ENCODE assay signal across 41 mouse cellular contexts in the genomic region with DNA sequence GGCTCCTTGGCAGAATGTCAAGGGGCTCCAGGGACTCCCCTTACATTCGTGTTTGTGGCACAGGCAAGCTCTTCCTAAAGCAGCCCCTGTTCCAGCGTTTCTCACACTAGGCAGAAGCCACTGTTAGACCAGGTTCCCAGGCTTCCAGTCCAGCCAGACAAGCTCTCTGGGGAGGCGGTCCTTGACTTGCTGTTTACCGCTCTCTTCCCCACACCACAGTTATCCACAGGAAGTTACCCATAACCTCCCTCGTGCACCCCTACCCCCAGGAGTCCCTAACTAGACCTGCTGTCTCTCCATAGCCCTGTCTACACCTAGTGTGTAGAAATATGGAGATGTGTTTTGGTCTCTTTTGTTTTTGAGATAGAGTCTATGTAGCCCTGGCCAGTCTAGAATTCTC. TPM values are rescaled to one million over a fixed set of nuclear protein-coding genes. Genes with fewer than 3 reads are reported as not detected.
DNase-seq lines count a peak whose midpoint lies in the region; ATAC-seq and TF ChIP-seq lines count a peak whose summit lies in the region.
"Had no signal": no experiment of that assay in that cellular context is flagged by ENCODE, and none has a peak within 500 bp of the region (broad histone marks: within the 10 kb centered on the region; RNA-seq: fewer than 3 reads in every experiment).

No protein-coding gene starts in this region.

- 75% methylated on average over 5 of the region's 5 CpGs for WGBS in heart, embryonic 12.5 days
- WGBS in midbrain, postnatal 0 days, result 83% methylated on average over 5 of the region's 5 CpGs

- H3K36me3 ChIP-seq in heart, embryonic 12.5 days, result peaks cover 81% of the 10 kb centered on the region
- peaks cover 66% of the 10 kb centered on the region for H3K36me3 ChIP-seq in midbrain, postnatal 0 days (ENCODE audit: insufficient read depth, low read length)

- no peaks in the 10 kb centered on the region for H3K9me3 ChIP-seq in heart, embryonic 12.5 days (replicated peaks)
- no peaks in the 10 kb centered on the region for H3K9me3 ChIP-seq in midbrain, postnatal 0 days (ENCODE audit: low read length)
- H3K9me3 ChIP-seq: heart, embryonic 15.5 days; kidney, embryonic 15.5 days; limb, embryonic 13.5 days; lung, embryonic 15.5 days; midbrain, embryonic 12.5 days; neural tube, embryonic 15.5 days had no signal

- peak; percentile 33 for DNase-seq in heart, adult 8-10 months (ENCODE audit: low spot score)
- peak; percentile 38 for DNase-seq in thymus, postnatal 14 days
- DNase-seq in thymus, postnatal 4 days, result no peak
- DNase-seq in thymus, postnatal 25 days, result peak; percentile 30
- no peak for DNase-seq in midbrain, postnatal 0 days (ENCODE audit: low spot score)
- no peak for DNase-seq in left cerebral cortex, adult 18-20 months (ENCODE audit: low spot score in 2 of 2)
- DNase-seq: adrenal gland, postnatal 25 days; B cell, adult 2 months; cerebellum, adult 18-20 months; cerebellum, postnatal 10 days; forebrain, postnatal 0 days; gastrocnemius, postnatal 10 days; kidney, adult 18-20 months; kidney, postnatal 36 days; retina, postnatal 1 day had no signal

- ATAC-seq in heart, embryonic 12.5 days (ENCODE audit: insufficient number of reproducible peaks, low FRiP score), result no peak
- peak; percentile 32 for ATAC-seq in activated CD4-positive, CD25-positive, alpha-beta regulatory T cell, adult 4 months
- no peak for ATAC-seq in midbrain, postnatal 0 days (ENCODE audit: low FRiP score)
- ATAC-seq: forebrain, postnatal 0 days; Patski had no signal

- no peaks in the 10 kb centered on the region for H3K27me3 ChIP-seq in heart, embryonic 12.5 days (replicated peaks)
- no peaks in the 10 kb centered on the region for H3K27me3 ChIP-seq in midbrain, postnatal 0 days (ENCODE audit: insufficient read depth, low read length)
- H3K27me3 ChIP-seq: heart, embryonic 15.5 days; kidney, embryonic 15.5 days; limb, embryonic 13.5 days; lung, embryonic 15.5 days; midbrain, embryonic 12.5 days; neural tube, embryonic 15.5 days; Patski had no signal

- H3K4me3 ChIP-seq in heart, embryonic 12.5 days, result no peak overlapping the region
- H3K4me3 ChIP-seq in midbrain, postnatal 0 days (ENCODE audit: low read depth, low read length), result no peak overlapping the region
- H3K4me3 ChIP-seq: erythroblast, embryonic 14.5 days; heart, embryonic 15.5 days; kidney, embryonic 15.5 days; layer of hippocampus, adult 2 months; limb, embryonic 13.5 days; lung, embryonic 15.5 days; midbrain, embryonic 12.5 days; neural tube, embryonic 15.5 days had no signal

- H3K4me2 ChIP-seq in heart, embryonic 12.5 days, result no peak overlapping the region
- no peak overlapping the region for H3K4me2 ChIP-seq in midbrain, postnatal 0 days (ENCODE audit: low read depth, low read length, poor library complexity, severe bottlenecking)
- H3K4me2 ChIP-seq: heart, embryonic 15.5 days; hindbrain, embryonic 14.5 days; kidney, embryonic 15.5 days; limb, embryonic 13.5 days; liver, embryonic 11.5 days; lung, embryonic 15.5 days; midbrain, embryonic 12.5 days; neural tube, embryonic 15.5 days had no signal

- no peak for TF ChIP-seq CTCF in midbrain, postnatal 0 days (IDR thresholded peaks at IDR 0.05)

- no peak overlapping the region for H3K27ac ChIP-seq in heart, embryonic 12.5 days (ENCODE audit: poor library complexity, severe bottlenecking)
- no peak overlapping the region for H3K27ac ChIP-seq in midbrain, postnatal 0 days (ENCODE audit: low read depth, low read length)
- H3K27ac ChIP-seq: heart, embryonic 15.5 days; hindbrain, embryonic 14.5 days; limb, embryonic 13.5 days; lung, embryonic 15.5 days; midbrain, embryonic 12.5 days; neural tube, embryonic 15.5 days had no signal

- H3K4me1 ChIP-seq in heart, embryonic 12.5 days (replicated peaks), result peaks cover 38% of the 10 kb centered on the region
- H3K4me1 ChIP-seq in midbrain, postnatal 0 days (ENCODE audit: insufficient read depth, low read length), result no peaks in the 10 kb centered on the region
- H3K4me1 ChIP-seq: lung, embryonic 15.5 days; midbrain, embryonic 12.5 days had no signal

- no peak overlapping the region for H3K9ac ChIP-seq in heart, embryonic 12.5 days
- no peak overlapping the region for H3K9ac ChIP-seq in midbrain, postnatal 0 days (replicated peaks; ENCODE audit: low read length, poor library complexity, severe bottlenecking)
- H3K9ac ChIP-seq: forebrain, postnatal 0 days; heart, embryonic 15.5 days; hindbrain, embryonic 14.5 days; kidney, embryonic 15.5 days; limb, embryonic 13.5 days; lung, embryonic 15.5 days; midbrain, embryonic 12.5 days; neural tube, embryonic 15.5 days had no signal

RNA-seq across cellular contexts. Expression of a gene that starts 12.2 kb away (rescaled TPM):
- 100 to 1,000 TPM in 3 of 4 experiments, 10 to 100 TPM in 1; 97.7 to 135 (median 112) TPM for total RNA-seq in heart, adult 8-10 months (2022)
- polyA plus RNA-seq in heart, embryonic 12.5 days (2016; fragmentation: Nextera tagmentation; extraction: Ambion mirVana), result 5.7 and 6.5 TPM in 2 replicates
- polyA plus RNA-seq in activated CD4-positive, CD25-positive, alpha-beta regulatory T cell, adult 4 months (2017; shearing (Covaris generic)), result 1 to 10 TPM; 3.9 to 4.8 TPM
- total RNA-seq in midbrain, postnatal 0 days (2014; rRNA removed), result 7.2 and 9.0 TPM in 2 replicates
- polyA plus RNA-seq in midbrain, postnatal 0 days (2015; fragmentation: Nextera tagmentation; extraction: Ambion mirVana), result 3.9 and 4.4 TPM in 2 replicates
- total RNA-seq in left cerebral cortex, adult 18-20 months (2021), result 10 to 100 TPM; 17.7 to 19.6 TPM

RNA-seq across cellular contexts. Expression of a gene that starts 13.4 kb away (rescaled TPM):
- 1 to 10 TPM; 1.8 to 6.1 (median 3.6) TPM for total RNA-seq in heart, adult 8-10 months (2022)
- 0.33 and 0.40 TPM in 2 replicates for polyA plus RNA-seq in heart, embryonic 12.5 days (2016; fragmentation: Nextera tagmentation; extraction: Ambion mirVana)
- not detected for polyA plus RNA-seq in activated CD4-positive, CD25-positive, alpha-beta regulatory T cell, adult 4 months (2017; shearing (Covaris generic))
- total RNA-seq in midbrain, postnatal 0 days (2014; rRNA removed), result 3.4 and 6.0 TPM in 2 replicates
- polyA plus RNA-seq in midbrain, postnatal 0 days (2015; fragmentation: Nextera tagmentation; extraction: Ambion mirVana), result 0.09 and 0.11 TPM in 2 replicates
- 10 to 100 TPM in 1 of 2 experiments, 1 to 10 TPM in 1; 9.5 to 10.3 TPM for total RNA-seq in left cerebral cortex, adult 18-20 months (2021)
- total RNA-seq: common myeloid progenitor, adult 5-6 weeks; granulocyte monocyte progenitor cell, adult 5-6 weeks; megakaryocyte progenitor cell, adult 5-6 weeks; MEL; monocyte, adult 5-6 weeks had no signal
- polyA plus RNA-seq: erythroblast, embryonic 14.5 days had no signal

RNA-seq across cellular contexts. Expression of a gene that starts 16.3 kb away (rescaled TPM):
- 10 to 100 TPM; 50.2 to 66.4 (median 61.0) TPM for total RNA-seq in heart, adult 8-10 months (2022)
- 35.4 and 37.7 TPM in 2 replicates for polyA plus RNA-seq in heart, embryonic 12.5 days (2016; fragmentation: Nextera tagmentation; extraction: Ambion mirVana)
- 10 to 100 TPM; 34.4 to 38.4 TPM for polyA plus RNA-seq in activated CD4-positive, CD25-positive, alpha-beta regulatory T cell, adult 4 months (2017; shearing (Covaris generic))
- 52.5 and 65.4 TPM in 2 replicates for total RNA-seq in midbrain, postnatal 0 days (2014; rRNA removed)
- 55.3 and 56.0 TPM in 2 replicates for polyA plus RNA-seq in midbrain, postnatal 0 days (2015; fragmentation: Nextera tagmentation; extraction: Ambion mirVana)
- 10 to 100 TPM; 58.2 to 62.6 TPM for total RNA-seq in left cerebral cortex, adult 18-20 months (2021)

RNA-seq across cellular contexts. Expression of a gene that starts 27.0 kb away (rescaled TPM):
- total RNA-seq in heart, adult 8-10 months (2022), result 1 to 10 TPM in 2 of 4 experiments, not detected in 2; 1.3 to 3.7 TPM
- polyA plus RNA-seq in heart, embryonic 12.5 days (2016; fragmentation: Nextera tagmentation; extraction: Ambion mirVana), result not detected in 2 replicates
- polyA plus RNA-seq in activated CD4-positive, CD25-positive, alpha-beta regulatory T cell, adult 4 months (2017; shearing (Covaris generic)), result not detected
- total RNA-seq in midbrain, postnatal 0 days (2014; rRNA removed), result not detected in 2 replicates
- polyA plus RNA-seq in midbrain, postnatal 0 days (2015; fragmentation: Nextera tagmentation; extraction: Ambion mirVana), result not detected in 2 replicates
- not detected for total RNA-seq in left cerebral cortex, adult 18-20 months (2021)
- total RNA-seq: adrenal gland, adult 18-20 months; adrenal gland, postnatal 25 days; common myeloid progenitor, adult 5-6 weeks; gastrocnemius, postnatal 10 days; layer of hippocampus, adult 2 months; layer of hippocampus, postnatal 14 days; left cerebral cortex, adult 8-10 months; left cerebral cortex, postnatal 36 days; megakaryocyte progenitor cell, adult 5-6 weeks; MEL; monocyte, adult 5-6 weeks had no signal
- polyA plus RNA-seq: embryonic facial prominence, embryonic 14.5 days; erythroblast, embryonic 14.5 days; forebrain, embryonic 11.5 days; forebrain, postnatal 0 days; heart, embryonic 15.5 days; hindbrain, embryonic 14.5 days; intestine, embryonic 14.5 days; kidney, embryonic 15.5 days; limb, embryonic 13.5 days; liver, embryonic 11.5 days; liver, embryonic 16.5 days; lung, embryonic 15.5 days; midbrain, embryonic 12.5 days; neural tube, embryonic 15.5 days; Patski had no signal

RNA-seq across cellular contexts. Expression of a gene that starts 32.3 kb away (rescaled TPM):
- 10 to 100 TPM; 20.8 to 25.2 (median 24.1) TPM for total RNA-seq in heart, adult 8-10 months (2022)
- polyA plus RNA-seq in heart, embryonic 12.5 days (2016; fragmentation: Nextera tagmentation; extraction: Ambion mirVana), result 26.6 and 27.1 TPM in 2 replicates
- 10 to 100 TPM; 11.6 to 13.6 TPM for polyA plus RNA-seq in activated CD4-positive, CD25-positive, alpha-beta regulatory T cell, adult 4 months (2017; shearing (Covaris generic))
- total RNA-seq in midbrain, postnatal 0 days (2014; rRNA removed), result 35.4 and 44.7 TPM in 2 replicates
- polyA plus RNA-seq in midbrain, postnatal 0 days (2015; fragmentation: Nextera tagmentation; extraction: Ambion mirVana), result 38.7 and 42.9 TPM in 2 replicates
- 10 to 100 TPM; 19.7 to 22.0 TPM for total RNA-seq in left cerebral cortex, adult 18-20 months (2021)

Comparison
In these comparisons a context has a peak if more than half of its experiments do, and no peak if none do; other contexts are left out.
1. DNase-seq: peak in heart, adult 8-10 months (single experiment), thymus, postnatal 14 days (single experiment) and thymus, postnatal 25 days (single experiment); none in thymus, postnatal 4 days (single experiment), midbrain, postnatal 0 days (single experiment) and left cerebral cortex, adult 18-20 months (0 of 2).